ENCODE assay signal across 8 mouse cellular contexts in the genomic region with DNA sequence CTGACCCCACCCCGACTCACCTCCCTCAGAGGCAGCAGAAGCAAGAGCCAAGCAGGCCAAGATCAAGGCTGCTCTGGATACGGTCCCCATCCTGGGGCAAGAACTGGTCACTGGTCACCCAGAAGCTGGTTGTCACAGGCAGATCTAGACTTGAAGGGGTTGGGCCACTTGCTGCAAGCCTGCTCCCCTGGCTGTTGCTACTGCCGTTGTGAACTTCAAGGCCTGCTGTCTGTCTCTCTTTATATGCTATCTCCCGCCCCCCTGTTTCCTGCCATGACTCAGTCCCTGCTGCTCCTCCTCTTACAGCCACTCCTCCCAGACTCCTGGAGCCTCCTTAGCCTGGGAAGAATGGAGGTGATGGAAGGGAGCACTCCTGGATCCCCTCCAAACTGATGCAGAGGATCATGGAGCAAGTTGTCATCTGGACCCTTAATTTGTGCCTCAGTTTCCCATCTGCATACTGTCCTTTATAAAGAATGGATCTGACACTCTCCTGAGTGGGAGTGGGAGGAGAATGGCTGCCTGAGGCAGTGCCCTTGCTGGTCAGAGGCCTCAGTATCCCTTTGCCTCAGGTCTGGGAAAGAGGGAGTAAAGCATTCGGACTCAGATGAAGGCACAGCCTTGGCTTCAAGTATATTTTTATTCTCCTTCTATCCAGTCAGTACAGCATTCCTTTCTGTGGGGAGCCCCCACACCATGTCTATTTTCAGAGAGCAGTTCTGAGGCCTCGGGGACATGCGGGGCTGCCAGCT. TPM values are rescaled to one million over a fixed set of nuclear protein-coding genes. Genes with fewer than 3 reads are reported as not detected.
A peak's percentile ranks its signal among the peaks of the same experiment; 100 is the strongest.
DNase-seq lines count a peak whose midpoint lies in the region; ATAC-seq and TF ChIP-seq lines count a peak whose summit lies in the region.

Gene Ecm1, minus strand, starts transcription at position 217 of the 752 bp plus-strand sequence.

- no peak within 1 kb of the TSS for H3K27ac ChIP-seq in embryonic facial prominence, embryonic 13.5 days
- H3K27ac ChIP-seq in lung, embryonic 15.5 days, result peak within 1 kb of the TSS; percentile 48
- peak within 1 kb of the TSS; percentile 72 for H3K27ac ChIP-seq in small intestine, adult 2 months (ENCODE audit: insufficient read depth, low read depth, low read length)

- no peak for ATAC-seq in embryonic facial prominence, embryonic 13.5 days (ENCODE audit: insufficient number of reproducible peaks, insufficient read depth, low FRiP score, low TSS enrichment, low read depth)
- peak; percentile 34; the same call in 1 of the 2 replicates for ATAC-seq in lung, embryonic 15.5 days (ENCODE audit: borderline replicate concordance, extremely low read depth, low FRiP score, low TSS enrichment)
- ATAC-seq in erythroid progenitor cell, adult 5-6 weeks (replicated peaks; ENCODE audit: low FRiP score, poor library complexity, severe bottlenecking), result no peak

- TF ChIP-seq CTCF in small intestine, adult 2 months (IDR thresholded peaks at IDR 0.05; ENCODE audit: extremely low read depth, insufficient read length, insufficient replicate concordance, low read depth, low read length), result no peak

- H3K9ac ChIP-seq in embryonic facial prominence, embryonic 13.5 days, result 0 out of 2 replicates have a peak within 1 kb of the TSS, but pooled peaks have one; percentile 17
- H3K9ac ChIP-seq in lung, embryonic 15.5 days, result no peak within 1 kb of the TSS

- TF ChIP-seq POLR2A in small intestine, adult 2 months (IDR thresholded peaks at IDR 0.05; ENCODE audit: low read depth, low read length), result peak; percentile 48; the same call in 1 of the 2 replicates

- H3K4me2 ChIP-seq in embryonic facial prominence, embryonic 13.5 days, result no peak within 1 kb of the TSS
- peak within 1 kb of the TSS; percentile 5; the same call in 1 of the 2 replicates for H3K4me2 ChIP-seq in lung, embryonic 15.5 days

- WGBS in embryonic facial prominence, embryonic 13.5 days, result 73% methylated on average over 7 of the region's 7 CpGs
- WGBS in lung, embryonic 15.5 days, result 53% methylated on average over 7 of the region's 7 CpGs
- WGBS in small intestine, adult 2 months, result 66% methylated on average over 7 of the region's 7 CpGs

- intact Hi-C loops in heart, postnatal 10 days (cut with DNase I), result no loop called here

- peak; percentile 50 to 80 for DNase-seq in urinary bladder, adult 18-20 months (ENCODE audit: low spot score in 2 of 2)
- no peak for DNase-seq in urinary bladder, postnatal 10 days (ENCODE audit: low spot score)
- DNase-seq in heart, postnatal 10 days, result peak; percentile 74 to 76
- peak; percentile 68 to 75 for DNase-seq in kidney, postnatal 25 days

- peaks cover 68% of the 10 kb centered on the region for H3K36me3 ChIP-seq in embryonic facial prominence, embryonic 13.5 days
- H3K36me3 ChIP-seq in lung, embryonic 15.5 days, result peaks cover 44% of the 10 kb centered on the region
- H3K36me3 ChIP-seq in small intestine, adult 2 months (ENCODE audit: control insufficient read depth, insufficient read depth, low read length), result peaks cover 33% of the 10 kb centered on the region

- H3K4me3 ChIP-seq in embryonic facial prominence, embryonic 13.5 days, result no peak within 1 kb of the TSS
- no peak within 1 kb of the TSS for H3K4me3 ChIP-seq in lung, embryonic 15.5 days
- peak within 1 kb of the TSS; percentile 56 for H3K4me3 ChIP-seq in small intestine, adult 2 months (ENCODE audit: low read depth, low read length)

- no peaks in the 10 kb centered on the region for H3K27me3 ChIP-seq in embryonic facial prominence, embryonic 13.5 days
- no peaks in the 10 kb centered on the region for H3K27me3 ChIP-seq in lung, embryonic 15.5 days
- H3K27me3 ChIP-seq in small intestine, adult 2 months (ENCODE audit: control insufficient read depth, insufficient read depth, low read length), result no peaks in the 10 kb centered on the region

- no peaks in the 10 kb centered on the region for H3K9me3 ChIP-seq in embryonic facial prominence, embryonic 13.5 days
- no peaks in the 10 kb centered on the region for H3K9me3 ChIP-seq in lung, embryonic 15.5 days

- H3K4me1 ChIP-seq in embryonic facial prominence, embryonic 13.5 days, result peaks cover 6% of the 10 kb centered on the region; the same call in 1 of the 2 replicates
- H3K4me1 ChIP-seq in lung, embryonic 15.5 days, result peaks cover 12% of the 10 kb centered on the region
- H3K4me1 ChIP-seq in small intestine, adult 2 months (ENCODE audit: control insufficient read depth, insufficient read depth, insufficient read length, low read length), result peaks cover 9% of the 10 kb centered on the region

RNA-seq across cellular contexts. Expression of gene Ecm1, which starts in this region (rescaled TPM):
- polyA plus RNA-seq in embryonic facial prominence, embryonic 13.5 days (2015; fragmentation: Nextera tagmentation; extraction: Ambion mirVana), result 5.9 and 6.6 TPM in 2 replicates
- 10 to 100 TPM; 49.2 to 59.2 TPM for total RNA-seq in heart, postnatal 10 days (2021)
- polyA plus RNA-seq in lung, embryonic 15.5 days (2015; fragmentation: Nextera tagmentation; extraction: Ambion mirVana), result 16.9 and 20.4 TPM in 2 replicates
- 157 and 174 TPM in 2 replicates for polyA plus RNA-seq in small intestine, adult 2 months (2012; rRNA removed)
- 6.5 TPM in 1 of 2 replicates, not detected in the other for total RNA-seq in erythroid progenitor cell, adult 5-6 weeks (2015; ENCODE audit: low replicate concordance)
- total RNA-seq in erythroid progenitor cell, adult 5-6 weeks (2017; ENCODE audit: low replicate concordance), result not detected in 2 replicates

Comparison
In these comparisons a context has a peak if more than half of its experiments do, and no peak if none do; other contexts are left out.
1. RNA of gene Ecm1 (total RNA-seq): 49.2 to 59.2 TPM in heart, postnatal 10 days; 6.5 TPM in erythroid progenitor cell, adult 5-6 weeks; every median in the first group is over 4 times any median in the second.